17 mouse cellular contexts compared by ENCODE assay signal in genomic region chr5:4893852-4894207, GRCm38 (mm10).
A peak's percentile ranks its signal among the peaks of the same experiment; 100 is the strongest.
DNase-seq lines count a peak whose midpoint lies in the region; ATAC-seq and TF ChIP-seq lines count a peak whose summit lies in the region.
"Had no signal": no experiment of that assay in that cellular context is flagged by ENCODE, and none has a peak within 500 bp of the region (broad histone marks: within the 10 kb centered on the region; RNA-seq: fewer than 3 reads in every experiment).

No protein-coding gene starts in this region.

- no peak for TF ChIP-seq POLR2A in embryonic fibroblast, embryonic 13.5 days (IDR thresholded peaks at IDR 0.05; ENCODE audit: low read depth, low read length)

- no peak for TF ChIP-seq CTCF in lung, postnatal 0 days (IDR thresholded peaks at IDR 0.05)
- no peak for TF ChIP-seq CTCF in embryonic fibroblast, embryonic 13.5 days (IDR thresholded peaks at IDR 0.05; ENCODE audit: borderline replicate concordance, insufficient read depth, low read length)
- TF ChIP-seq CTCF in midbrain, postnatal 0 days (IDR thresholded peaks at IDR 0.05) = no peak

- WGBS in hindbrain, embryonic 12.5 days = 93% methylated on average over 5 of the region's 5 CpGs
- WGBS in hindbrain, embryonic 10.5 days = 93% methylated on average over 5 of the region's 5 CpGs
- 67% methylated on average over 5 of the region's 5 CpGs for WGBS in lung, embryonic 16.5 days
- 63% methylated on average over 5 of the region's 5 CpGs for WGBS in lung, postnatal 0 days
- WGBS in midbrain, postnatal 0 days = 55% methylated on average over 5 of the region's 5 CpGs

- DNase-seq in hindbrain, embryonic 10.5 days (ENCODE audit: low spot score) = no peak
- no peak for DNase-seq in lung, postnatal 0 days (ENCODE audit: low spot score)
- no peak for DNase-seq in midbrain, postnatal 0 days (ENCODE audit: low spot score)
- DNase-seq in left cerebral cortex, adult 11 months (ENCODE audit: low spot score) = no peak
- no peak for DNase-seq in testis, postnatal 14 days (ENCODE audit: low spot score)
- DNase-seq: B cell, adult 2 months; cerebellum, adult 11-12 months; heart, adult 11 months; lung, adult 2 months; right cerebral cortex, postnatal 14 days; thymus, adult 18-20 months had no signal

- peak overlapping the region; percentile 17; the same call in 1 of the 2 replicates for H3K27ac ChIP-seq in hindbrain, embryonic 12.5 days
- no peak overlapping the region for H3K27ac ChIP-seq in hindbrain, embryonic 10.5 days
- peak overlapping the region; percentile 73 for H3K27ac ChIP-seq in lung, embryonic 16.5 days (ENCODE audit: low read length)
- no peak overlapping the region for H3K27ac ChIP-seq in lung, postnatal 0 days (ENCODE audit: low read length)
- H3K27ac ChIP-seq in embryonic fibroblast, embryonic 13.5 days (ENCODE audit: insufficient read depth, low read length) = peak overlapping the region; percentile 72
- peak overlapping the region; percentile 69 for H3K27ac ChIP-seq in midbrain, postnatal 0 days (ENCODE audit: low read depth, low read length)
- H3K27ac ChIP-seq: heart, embryonic 15.5 days; layer of hippocampus, adult 2 months had no signal

- peaks cover 2% of the 10 kb centered on the region; the same call in 1 of the 2 replicates for H3K4me1 ChIP-seq in hindbrain, embryonic 12.5 days
- H3K4me1 ChIP-seq in hindbrain, embryonic 10.5 days (replicated peaks) = peaks cover 8% of the 10 kb centered on the region; the same call in 1 of the 2 replicates
- 0 out of 2 replicates have a peak, but pooled peaks cover 4% of the 10 kb centered on the region for H3K4me1 ChIP-seq in lung, embryonic 16.5 days (replicated peaks; ENCODE audit: control insufficient read depth, insufficient read depth, low read length)
- no peaks in the 10 kb centered on the region for H3K4me1 ChIP-seq in lung, postnatal 0 days (ENCODE audit: insufficient read depth, low read depth, low read length)
- H3K4me1 ChIP-seq in embryonic fibroblast, embryonic 13.5 days (ENCODE audit: control insufficient read depth, insufficient read depth, low read length) = no peaks in the 10 kb centered on the region; the same call in 1 of the 2 replicates
- H3K4me1 ChIP-seq in midbrain, postnatal 0 days (ENCODE audit: insufficient read depth, low read length) = peaks cover 8% of the 10 kb centered on the region

- no peak overlapping the region for H3K4me3 ChIP-seq in hindbrain, embryonic 12.5 days
- no peak overlapping the region for H3K4me3 ChIP-seq in hindbrain, embryonic 10.5 days
- H3K4me3 ChIP-seq in lung, embryonic 16.5 days (ENCODE audit: low read length) = no peak overlapping the region
- no peak overlapping the region for H3K4me3 ChIP-seq in lung, postnatal 0 days (ENCODE audit: low read depth, low read length)
- no peak overlapping the region for H3K4me3 ChIP-seq in embryonic fibroblast, embryonic 13.5 days (ENCODE audit: insufficient read depth, low read length)
- H3K4me3 ChIP-seq in midbrain, postnatal 0 days (ENCODE audit: low read depth, low read length) = no peak overlapping the region
- H3K4me3 ChIP-seq: heart, embryonic 15.5 days; layer of hippocampus, adult 2 months had no signal

- no peaks in the 10 kb centered on the region for H3K36me3 ChIP-seq in hindbrain, embryonic 12.5 days
- no peaks in the 10 kb centered on the region for H3K36me3 ChIP-seq in hindbrain, embryonic 10.5 days
- H3K36me3 ChIP-seq in lung, embryonic 16.5 days (ENCODE audit: control insufficient read depth, insufficient read depth, low read length) = no peaks in the 10 kb centered on the region
- H3K36me3 ChIP-seq in lung, postnatal 0 days (ENCODE audit: insufficient read depth, low read length) = 0 out of 2 replicates have a peak, but pooled peaks cover 3% of the 10 kb centered on the region
- no peaks in the 10 kb centered on the region for H3K36me3 ChIP-seq in midbrain, postnatal 0 days (ENCODE audit: insufficient read depth, low read length)
- H3K36me3 ChIP-seq: heart, embryonic 15.5 days had no signal

- no peak overlapping the region for H3K9ac ChIP-seq in hindbrain, embryonic 12.5 days
- H3K9ac ChIP-seq in lung, embryonic 16.5 days (ENCODE audit: low read length) = no peak overlapping the region
- no peak overlapping the region for H3K9ac ChIP-seq in lung, postnatal 0 days (replicated peaks; ENCODE audit: low read depth)
- no peak overlapping the region for H3K9ac ChIP-seq in midbrain, postnatal 0 days (replicated peaks; ENCODE audit: low read length, poor library complexity, severe bottlenecking)
- H3K9ac ChIP-seq: heart, embryonic 15.5 days had no signal

- ATAC-seq in hindbrain, embryonic 12.5 days (ENCODE audit: low FRiP score) = no peak
- ATAC-seq in lung, embryonic 16.5 days (ENCODE audit: low read depth) = peak; percentile 56
- no peak for ATAC-seq in lung, postnatal 0 days
- ATAC-seq in midbrain, postnatal 0 days (ENCODE audit: low FRiP score) = no peak
- ATAC-seq: Patski had no signal

- TF ChIP-seq EP300 in lung, postnatal 0 days (IDR thresholded peaks at IDR 0.05) = no peak

- H3K4me2 ChIP-seq in hindbrain, embryonic 12.5 days (replicated peaks) = no peak overlapping the region
- no peak overlapping the region for H3K4me2 ChIP-seq in lung, embryonic 16.5 days (ENCODE audit: low read depth, low read length)
- no peak overlapping the region for H3K4me2 ChIP-seq in lung, postnatal 0 days (replicated peaks; ENCODE audit: low read depth, low read length)
- H3K4me2 ChIP-seq in midbrain, postnatal 0 days (ENCODE audit: low read depth, low read length, poor library complexity, severe bottlenecking) = no peak overlapping the region
- H3K4me2 ChIP-seq: heart, embryonic 15.5 days had no signal

- H3K9me3 ChIP-seq in hindbrain, embryonic 12.5 days (replicated peaks) = no peaks in the 10 kb centered on the region; the same call in 1 of the 2 replicates
- no peaks in the 10 kb centered on the region for H3K9me3 ChIP-seq in hindbrain, embryonic 10.5 days
- H3K9me3 ChIP-seq in lung, embryonic 16.5 days (ENCODE audit: control insufficient read depth, low read length) = no peaks in the 10 kb centered on the region
- no peaks in the 10 kb centered on the region for H3K9me3 ChIP-seq in lung, postnatal 0 days (ENCODE audit: low read length)
- no peaks in the 10 kb centered on the region for H3K9me3 ChIP-seq in midbrain, postnatal 0 days (ENCODE audit: low read length)
- H3K9me3 ChIP-seq: heart, embryonic 15.5 days had no signal

- no peaks in the 10 kb centered on the region for H3K27me3 ChIP-seq in hindbrain, embryonic 12.5 days
- no peaks in the 10 kb centered on the region for H3K27me3 ChIP-seq in hindbrain, embryonic 10.5 days (ENCODE audit: insufficient read depth, poor library complexity, severe bottlenecking)
- no peaks in the 10 kb centered on the region for H3K27me3 ChIP-seq in lung, embryonic 16.5 days (ENCODE audit: control insufficient read depth, insufficient read depth, low read depth, low read length)
- H3K27me3 ChIP-seq in lung, postnatal 0 days (replicated peaks; ENCODE audit: insufficient read depth, low read length) = no peaks in the 10 kb centered on the region
- no peaks in the 10 kb centered on the region for H3K27me3 ChIP-seq in midbrain, postnatal 0 days (ENCODE audit: insufficient read depth, low read length)
- H3K27me3 ChIP-seq: heart, embryonic 15.5 days; Patski had no signal

Comparison
In these comparisons a context has a peak if more than half of its experiments do, and no peak if none do; other contexts are left out.
1. H3K27ac ChIP-seq: peak in hindbrain, embryonic 12.5 days (single experiment), lung, embryonic 16.5 days (single experiment), embryonic fibroblast, embryonic 13.5 days (single experiment) and midbrain, postnatal 0 days (single experiment); none in hindbrain, embryonic 10.5 days (single experiment) and lung, postnatal 0 days (single experiment).